Mouse (Mus musculus) liver, embryonic 15.5 days (tissue): ENCODE results near the gene St8sia6. TPM values are rescaled to one million over a fixed set of nuclear protein-coding genes. Genes with fewer than 3 reads are reported as not detected.

Source experiments
- ATAC-seq: fragments of 200-750 bp; cut with Nextera tagmentation; 2 replicates; pipeline ENCODE4 v1.8.0; 2017; ENCODE audit warnings: moderate number of reproducible peaks, mild to moderate bottlenecking, moderate library complexity; ENCODE audit not compliant: insufficient read depth
- H3K27ac ChIP-seq: fragments of 300-500 bp; sonication (generic); replicated peaks from 2 replicates; pipeline ENCODE4 v1.5.1; 2015; ENCODE audit warnings: mild to moderate bottlenecking, inconsistent platforms
- H3K27me3 ChIP-seq: fragments of 300-500 bp; sonication (generic); 2 replicates; pipeline ENCODE4 v1.6.1; 2015; ENCODE audit warnings: mild to moderate bottlenecking, inconsistent platforms
- H3K36me3 ChIP-seq: fragments of 300-500 bp; sonication (generic); replicated peaks from 2 replicates; pipeline ENCODE4 v1.6.1; 2015; ENCODE audit warnings: moderate library complexity, mild to moderate bottlenecking, inconsistent platforms
- H3K4me1 ChIP-seq: fragments of 300-500 bp; sonication (generic); replicated peaks from 2 replicates; pipeline ENCODE4 v1.6.1; 2015; ENCODE audit warnings: inconsistent platforms
- H3K4me2 ChIP-seq: fragments of 300-500 bp; sonication (generic); 2 replicates; pipeline ENCODE4 v1.6.1; 2015; ENCODE audit warnings: moderate library complexity, mild to moderate bottlenecking, inconsistent platforms
- H3K4me3 ChIP-seq: fragments of 300-500 bp; sonication (generic); replicated peaks from 2 replicates; pipeline ENCODE4 v1.5.1; 2015; ENCODE audit warnings: mild to moderate bottlenecking, inconsistent platforms
- H3K9ac ChIP-seq: fragments of 300-500 bp; sonication (generic); 2 replicates; pipeline ENCODE4 v1.6.1; 2015; ENCODE audit warnings: moderate library complexity, mild to moderate bottlenecking, inconsistent platforms
- H3K9me3 ChIP-seq: fragments of 300-500 bp; sonication (generic); replicated peaks from 2 replicates; pipeline ENCODE4 v1.6.1; 2016; ENCODE audit warnings: inconsistent platforms
- WGBS: fragments of 180-500 bp; shearing (Covaris S2); methylation state at CpG from one replicate; pipeline ENCODE4 v1.1.7; 2015; ENCODE audit warnings: mixed read lengths; ENCODE audit not compliant: insufficient replicate concordance; 5-methylcytosine and 5-hydroxymethylcytosine counted together
- polyA plus RNA-seq: library from polyadenylated mRNA; unstranded; fragments of >200 nt; fragmentation: Nextera tagmentation; extraction: Ambion mirVana; gene quantifications from 2 replicates; pipeline ENCODE4 v1.2.1, GENCODE M21; 2015

The St8sia6 gene
- polyA plus RNA-seq, 1 experiment from 2014 or later = not detected

DNA sequence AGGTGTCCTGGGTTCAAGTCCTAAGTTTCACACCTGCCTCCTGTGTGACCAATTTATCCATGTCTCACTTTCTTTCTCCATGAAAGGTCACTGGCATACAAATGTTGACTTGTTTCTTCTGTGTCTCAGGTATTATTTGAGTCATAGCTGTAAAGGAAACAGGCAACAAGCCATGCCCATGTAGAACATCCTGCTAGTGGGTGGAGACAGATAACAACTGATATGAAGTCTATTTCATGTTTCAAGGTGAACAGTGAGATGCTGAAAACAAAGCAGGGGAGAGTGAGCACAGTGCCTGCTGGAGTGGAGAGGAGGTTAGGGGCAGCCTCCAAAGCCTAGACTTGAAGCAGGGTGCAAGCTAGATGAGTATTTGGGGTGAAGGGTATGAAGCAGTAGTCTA, 33.5 kb downstream of the St8sia6 start:
- Histone ChIP-seq H3K9me3 (no peaks in the 10 kb centered on the region), H3K4me2 (no peak overlapping the region), H3K4me1 (no peaks in the 10 kb centered on the region), H3K27me3 (no peaks in the 10 kb centered on the region), H3K9ac (no peak overlapping the region), H3K4me3 (no peak overlapping the region), H3K36me3 (no peaks in the 10 kb centered on the region), H3K27ac (no peak overlapping the region)
- ATAC-seq = no peak

GRCm38 (mm10) chr2:13757412-13757811, 36.5 kb downstream of the St8sia6 start:
- Histone ChIP-seq H3K9ac (no peak overlapping the region), H3K36me3 (no peaks in the 10 kb centered on the region), H3K27me3 (no peaks in the 10 kb centered on the region), H3K4me3 (no peak overlapping the region), H3K4me1 (no peaks in the 10 kb centered on the region), H3K4me2 (no peak overlapping the region), H3K9me3 (no peaks in the 10 kb centered on the region), H3K27ac (no peak overlapping the region)
- WGBS = 17% methylated on average over 7 of the region's 7 CpGs
- no peak for ATAC-seq

GRCm38 (mm10) chr2:13755733-13756132, 38.1 kb downstream of the St8sia6 start:
- Histone ChIP-seq H3K9me3 (no peaks in the 10 kb centered on the region), H3K27me3 (no peaks in the 10 kb centered on the region), H3K9ac (no peak overlapping the region), H3K4me3 (no peak overlapping the region), H3K4me1 (no peaks in the 10 kb centered on the region), H3K27ac (no peak overlapping the region), H3K36me3 (no peaks in the 10 kb centered on the region), H3K4me2 (no peak overlapping the region)
- WGBS = 56% methylated on average over 4 of the region's 4 CpGs
- no peak for ATAC-seq

- H3K36me3 ChIP-seq = no peaks in the 10 kb centered on the region
- WGBS = 50% methylated on average over 1 of the region's 1 CpGs
- no peak overlapping the region for H3K4me3 ChIP-seq
- no peaks in the 10 kb centered on the region for H3K9me3 ChIP-seq
- H3K27me3 ChIP-seq = no peaks in the 10 kb centered on the region
- no peaks in the 10 kb centered on the region for H3K4me1 ChIP-seq
- H3K9ac ChIP-seq = no peak overlapping the region
- no peak overlapping the region for H3K4me2 ChIP-seq
- no peak for ATAC-seq
- no peak overlapping the region for H3K27ac ChIP-seq
Measured at GRCm38 (mm10) chr2:13751691-13752090, 42.2 kb downstream of the St8sia6 start.

GRCm38 (mm10) chr2:13750777-13751176, 43.1 kb downstream of the St8sia6 start:
- Histone ChIP-seq H3K36me3 (no peaks in the 10 kb centered on the region), H3K9ac (no peak overlapping the region), H3K27me3 (no peaks in the 10 kb centered on the region)

GRCm38 (mm10) chr2:13750089-13750488, 43.8 kb downstream of the St8sia6 start:
- H3K4me3 ChIP-seq = no peak overlapping the region
- no peaks in the 10 kb centered on the region for H3K4me1 ChIP-seq
- no peak overlapping the region for H3K27ac ChIP-seq
- H3K9ac ChIP-seq = no peak overlapping the region
- ATAC-seq = no peak
- H3K9me3 ChIP-seq = no peaks in the 10 kb centered on the region
- no peaks in the 10 kb centered on the region for H3K36me3 ChIP-seq
- H3K4me2 ChIP-seq = no peak overlapping the region
- WGBS = 60% methylated on average over 1 of the region's 1 CpGs
- H3K27me3 ChIP-seq = no peaks in the 10 kb centered on the region

More at GRCm38 (mm10) chr2:13750777-13751176, 43.1 kb downstream of the St8sia6 start:
- Histone ChIP-seq H3K4me3 (no peak overlapping the region), H3K9me3 (no peaks in the 10 kb centered on the region), H3K4me2 (no peak overlapping the region), H3K4me1 (no peaks in the 10 kb centered on the region), H3K27ac (no peak overlapping the region)
- 51% methylated on average over 1 of the region's 1 CpGs for WGBS
- no peak for ATAC-seq

- Histone ChIP-seq H3K9ac (no peak overlapping the region), H3K4me2 (no peak overlapping the region), H3K27ac (no peak overlapping the region), H3K27me3 (no peaks in the 10 kb centered on the region), H3K4me1 (no peaks in the 10 kb centered on the region), H3K36me3 (no peaks in the 10 kb centered on the region), H3K4me3 (no peak overlapping the region), H3K9me3 (no peaks in the 10 kb centered on the region)
- no peak for ATAC-seq
- 81% methylated on average over 1 of the region's 1 CpGs for WGBS
Measured at GRCm38 (mm10) chr2:13749176-13749575, 44.7 kb downstream of the St8sia6 start.

DNA sequence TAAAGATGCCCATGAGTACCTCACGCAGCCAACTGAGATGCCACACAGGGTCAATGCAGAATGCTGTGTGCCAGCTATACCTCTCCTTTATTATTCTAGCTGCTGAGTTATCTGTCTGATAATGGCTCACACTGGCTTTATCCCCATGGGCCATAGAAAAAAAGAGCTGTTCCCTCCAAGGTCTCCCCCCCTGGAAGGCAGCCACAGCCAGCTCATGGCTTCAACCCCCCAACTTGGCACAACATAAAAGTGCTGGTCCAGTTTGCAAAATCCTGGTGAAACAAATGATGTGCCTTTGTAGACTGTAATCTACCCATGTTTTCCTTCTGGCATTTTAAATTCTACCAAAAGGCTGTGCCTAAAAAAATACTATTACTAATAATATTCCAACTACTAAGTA, 46.3 kb downstream of the St8sia6 start:
- no peak for ATAC-seq
- H3K4me3 ChIP-seq = no peak overlapping the region
- 77% methylated on average over 1 of the region's 1 CpGs for WGBS

DNA sequence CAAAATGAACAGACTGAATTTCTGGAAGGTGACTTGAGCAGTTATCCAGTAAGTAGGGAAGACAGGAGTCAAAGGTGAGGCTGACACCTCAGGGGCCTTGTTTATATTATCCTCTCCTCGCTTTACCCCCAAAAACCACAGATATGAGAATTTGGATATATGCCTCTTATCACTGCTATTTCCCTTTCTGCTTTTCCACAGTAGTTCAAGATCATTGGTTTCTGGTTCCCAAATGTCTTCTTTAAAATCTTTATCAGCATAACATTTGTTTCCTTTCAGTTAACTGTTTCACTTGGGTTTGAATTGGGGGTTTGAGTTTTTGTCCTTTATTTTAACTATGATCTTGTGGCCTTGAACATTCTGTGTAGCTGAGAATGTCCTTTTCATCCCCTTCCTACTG, 47.8 kb downstream of the St8sia6 start:
- Histone ChIP-seq H3K27ac (no peak overlapping the region), H3K36me3 (no peaks in the 10 kb centered on the region), H3K4me2 (no peak overlapping the region), H3K4me3 (no peak overlapping the region), H3K9ac (no peak overlapping the region), H3K27me3 (no peaks in the 10 kb centered on the region), H3K4me1 (no peaks in the 10 kb centered on the region), H3K9me3 (no peaks in the 10 kb centered on the region)
- 29% methylated on average over 1 of the region's 1 CpGs for WGBS
- no peak for ATAC-seq

More for the DNA sequence above, 46.3 kb downstream of the St8sia6 start:
- no peaks in the 10 kb centered on the region for H3K36me3 ChIP-seq
- H3K9me3 ChIP-seq = no peaks in the 10 kb centered on the region
- H3K4me1 ChIP-seq = no peaks in the 10 kb centered on the region
- H3K27ac ChIP-seq = no peak overlapping the region
- no peaks in the 10 kb centered on the region for H3K27me3 ChIP-seq
- H3K4me2 ChIP-seq = no peak overlapping the region
- no peak overlapping the region for H3K9ac ChIP-seq

- H3K4me2 ChIP-seq = no peak overlapping the region
- no peak overlapping the region for H3K9ac ChIP-seq
- no peaks in the 10 kb centered on the region for H3K4me1 ChIP-seq
- no peaks in the 10 kb centered on the region for H3K36me3 ChIP-seq
- no peak for ATAC-seq
- H3K27me3 ChIP-seq = no peaks in the 10 kb centered on the region
- no peaks in the 10 kb centered on the region for H3K9me3 ChIP-seq
- H3K4me3 ChIP-seq = no peak overlapping the region
- 66% methylated on average over 7 of the region's 7 CpGs for WGBS
- no peak overlapping the region for H3K27ac ChIP-seq
Measured at GRCm38 (mm10) chr2:13738704-13739103, 55.2 kb downstream of the St8sia6 start.

GRCm38 (mm10) chr2:13727901-13728300, 66.0 kb downstream of the St8sia6 start:
- no peak overlapping the region for H3K9ac ChIP-seq
- H3K4me1 ChIP-seq = no peaks in the 10 kb centered on the region
- H3K4me2 ChIP-seq = no peak overlapping the region
- no peaks in the 10 kb centered on the region for H3K9me3 ChIP-seq
- no peaks in the 10 kb centered on the region for H3K27me3 ChIP-seq
- H3K4me3 ChIP-seq = no peak overlapping the region
- 48% methylated on average over 2 of the region's 2 CpGs for WGBS
- no peak overlapping the region for H3K27ac ChIP-seq
- H3K36me3 ChIP-seq = no peaks in the 10 kb centered on the region
- ATAC-seq = no peak

- H3K4me2 ChIP-seq = no peak overlapping the region
- no peak overlapping the region for H3K9ac ChIP-seq
- no peaks in the 10 kb centered on the region for H3K27me3 ChIP-seq
- no peaks in the 10 kb centered on the region for H3K9me3 ChIP-seq
- no peak overlapping the region for H3K27ac ChIP-seq
- no peaks in the 10 kb centered on the region for H3K4me1 ChIP-seq
- no peaks in the 10 kb centered on the region for H3K36me3 ChIP-seq
- WGBS = 47% methylated on average over 3 of the region's 3 CpGs
- no peak overlapping the region for H3K4me3 ChIP-seq
- ATAC-seq = no peak
Measured at GRCm38 (mm10) chr2:13725592-13725991, 68.3 kb downstream of the St8sia6 start.
